Mouse (Mus musculus) cerebellum, postnatal 36 days (tissue): ENCODE measurements at regions not wholly inside any gene's neighbourhood (a gene's known extent, or its start where the extent isn't known, plus 50 kb on each side); places are given as distances from the start of the nearest gene placed in this dataset.

ENCODE experiments used
- DNase-seq, 2 experiments: peaks; one replicate each; pipeline ENCODE4 v3.0.0; 2021 to 2022; ENCODE audit warnings: mixed read lengths in 2 of 2

DNA sequence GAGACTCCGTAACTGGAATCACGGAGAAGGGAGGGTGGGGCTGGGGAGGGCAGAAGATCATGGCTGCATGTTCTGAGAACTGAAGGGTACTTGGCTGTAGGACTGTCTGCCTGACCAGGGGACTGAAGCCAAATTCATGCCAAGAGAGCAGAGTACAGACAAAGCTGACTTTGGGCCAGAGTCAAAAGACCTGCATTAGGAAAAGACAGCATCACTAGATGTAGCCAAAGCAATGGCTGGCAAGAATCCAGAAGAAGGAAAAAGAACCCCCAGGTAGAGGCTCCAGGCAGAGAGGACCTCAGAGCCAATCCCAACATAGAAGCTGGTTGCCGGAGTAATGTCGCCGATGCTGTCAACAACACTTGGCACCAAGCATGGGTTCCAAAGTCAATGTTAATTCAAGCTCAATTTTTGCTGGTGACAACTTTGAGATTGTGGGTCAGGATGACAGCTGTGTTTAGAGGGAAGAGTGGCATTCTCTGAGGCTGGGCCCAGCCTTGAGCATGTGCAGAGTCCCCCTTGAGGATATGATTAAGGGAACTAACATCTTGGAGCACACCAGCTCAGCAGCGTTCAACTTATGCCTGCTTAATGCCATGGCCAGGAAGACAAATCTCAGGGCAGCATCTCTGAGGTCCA lies 124.7 kb downstream of the Erv3 start:
- DNase-seq, result no peak

DNA sequence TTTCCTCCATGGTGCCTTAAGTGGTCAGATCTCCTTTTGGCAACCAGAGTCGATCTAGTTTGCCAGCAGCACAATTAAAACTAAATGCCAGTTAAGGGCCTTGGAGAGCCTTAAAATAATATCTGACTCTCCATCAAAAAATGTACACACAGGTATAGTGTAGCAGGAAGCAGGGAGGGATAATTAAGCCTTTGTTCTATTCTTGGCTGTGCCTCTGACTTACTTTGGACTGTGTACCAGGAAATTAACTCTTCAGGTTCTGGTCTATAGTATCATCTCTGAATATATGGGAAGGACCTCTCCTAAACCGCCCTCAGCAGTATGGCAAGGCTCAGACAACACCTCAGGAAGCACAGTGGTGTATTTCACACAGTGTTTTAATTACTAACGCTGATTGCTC lies 133.0 kb downstream of the Erv3 start:
- no peak for DNase-seq

GRCm38 (mm10) chr2:131721631-131722545 lies 137.7 kb downstream of the Erv3 start:
- no peak for DNase-seq

DNA sequence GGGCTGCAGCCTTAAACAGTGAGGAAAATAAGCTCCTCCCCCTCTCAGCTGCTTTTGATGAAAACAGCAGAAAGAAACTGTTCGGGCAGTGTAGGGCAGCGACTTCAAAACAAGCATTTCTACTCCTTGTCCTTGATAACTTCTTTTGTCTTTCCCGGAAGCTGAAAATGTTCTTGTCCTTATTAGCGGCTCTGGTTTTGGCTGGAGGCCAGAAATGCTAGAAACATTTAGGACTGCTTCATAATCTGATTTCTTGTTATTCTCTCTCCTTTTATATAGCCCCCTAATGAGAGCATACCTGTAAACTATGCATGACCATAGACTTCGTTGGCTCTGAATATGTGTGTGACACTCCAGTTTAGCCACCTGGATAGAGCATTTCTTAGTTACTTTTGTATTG lies 142.0 kb downstream of the Erv3 start:
- DNase-seq, result no peak

- no peak for DNase-seq
Observed at GRCm38 (mm10) chr2:131716841-131717240, 142.7 kb downstream of the Erv3 start.

- peak; percentile 15 to 17 for DNase-seq
Observed at GRCm38 (mm10) chr2:131715381-131715780, 144.2 kb downstream of the Erv3 start.

- no peak for DNase-seq
Observed at GRCm38 (mm10) chr2:131711886-131712285, 147.7 kb downstream of the Erv3 start.

DNA sequence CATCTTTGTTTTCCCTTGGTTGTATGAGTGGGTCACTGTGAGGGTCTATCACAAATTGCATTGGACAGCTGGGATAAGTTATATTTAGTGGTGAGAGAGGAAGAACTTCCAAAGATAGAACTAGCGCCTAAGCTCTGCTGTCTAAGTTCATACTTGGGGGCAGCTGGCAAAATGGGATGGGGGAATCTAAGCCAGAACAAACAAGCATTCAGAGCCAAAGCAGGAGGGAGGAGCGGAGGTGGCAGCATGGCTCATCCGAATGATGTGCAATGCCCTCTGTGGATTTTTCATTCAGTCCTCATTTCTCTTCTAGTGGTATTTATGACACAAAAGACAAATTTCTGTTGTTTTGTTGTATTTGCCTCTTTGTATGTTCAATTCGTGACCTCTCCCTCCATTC lies 144.5 kb upstream of the Adra1d start:
- DNase-seq, result no peak

DNA sequence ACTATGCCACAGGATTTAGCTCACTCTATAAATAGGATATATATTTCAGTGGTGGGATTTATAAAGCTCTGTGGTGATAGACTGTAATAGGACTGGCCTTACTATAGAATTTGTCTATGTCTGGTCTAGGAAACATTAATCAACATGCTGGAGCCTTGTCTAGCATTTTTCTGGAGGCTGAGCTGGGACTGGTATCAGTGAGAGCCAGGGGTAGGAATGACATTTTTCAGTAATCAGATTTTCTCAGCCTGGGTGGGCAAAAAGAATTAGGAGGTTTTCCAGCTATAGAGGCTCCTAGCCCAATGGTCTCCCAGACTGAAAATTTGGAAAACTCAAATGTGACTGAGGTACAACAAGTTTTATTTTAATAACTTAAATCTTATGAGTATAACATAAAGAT lies 142.3 kb upstream of the Adra1d start:
- no peak for DNase-seq

GRCm38 (mm10) chr2:131702146-131702545 lies 140.1 kb upstream of the Adra1d start:
- DNase-seq, result no peak

DNA sequence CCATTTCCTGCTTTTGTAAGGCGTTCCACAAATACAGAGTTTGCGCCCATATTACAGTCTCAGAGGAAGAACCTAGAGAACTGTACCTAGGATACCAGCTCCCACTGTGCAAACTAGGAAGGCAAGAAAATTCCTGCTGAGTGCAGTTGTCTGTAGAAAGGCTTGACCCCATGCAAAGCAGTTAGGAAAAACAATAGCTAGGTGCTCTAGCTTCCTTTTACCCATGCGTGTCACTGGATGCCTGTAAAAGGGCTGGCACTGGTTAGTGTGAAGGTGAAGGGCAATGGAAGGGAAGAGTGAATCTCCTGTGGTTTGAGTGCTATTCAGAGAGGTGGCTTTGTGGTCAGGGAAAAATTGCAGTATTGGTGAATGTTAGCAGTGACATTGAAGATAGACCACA lies 137.7 kb upstream of the Adra1d start:
- DNase-seq, result no peak

GRCm38 (mm10) chr2:131698008-131698965 lies 136.2 kb upstream of the Adra1d start:
- DNase-seq, result no peak

DNA sequence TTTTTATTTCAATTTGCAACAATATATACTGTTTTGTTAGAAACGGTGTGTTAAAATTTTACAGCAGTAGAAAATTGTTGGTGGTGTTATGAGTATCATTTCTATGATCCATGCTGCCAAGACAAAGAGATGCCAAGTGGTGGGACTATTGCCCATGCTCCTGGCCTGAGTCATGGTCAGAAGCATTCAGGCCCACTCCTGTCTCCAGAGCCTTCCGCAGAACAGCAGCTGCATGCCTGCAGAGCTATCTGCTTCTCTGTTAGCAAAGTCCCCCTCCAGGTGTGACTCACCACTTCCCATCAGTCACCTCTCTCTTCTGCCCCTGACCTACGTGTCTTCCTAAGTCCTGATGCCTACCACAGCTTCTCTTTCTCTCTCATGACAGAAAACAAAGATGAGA lies 134.2 kb upstream of the Adra1d start:
- DNase-seq, result no peak

- no peak for DNase-seq
Observed at GRCm38 (mm10) chr2:131689996-131690395, 127.9 kb upstream of the Adra1d start.

DNA sequence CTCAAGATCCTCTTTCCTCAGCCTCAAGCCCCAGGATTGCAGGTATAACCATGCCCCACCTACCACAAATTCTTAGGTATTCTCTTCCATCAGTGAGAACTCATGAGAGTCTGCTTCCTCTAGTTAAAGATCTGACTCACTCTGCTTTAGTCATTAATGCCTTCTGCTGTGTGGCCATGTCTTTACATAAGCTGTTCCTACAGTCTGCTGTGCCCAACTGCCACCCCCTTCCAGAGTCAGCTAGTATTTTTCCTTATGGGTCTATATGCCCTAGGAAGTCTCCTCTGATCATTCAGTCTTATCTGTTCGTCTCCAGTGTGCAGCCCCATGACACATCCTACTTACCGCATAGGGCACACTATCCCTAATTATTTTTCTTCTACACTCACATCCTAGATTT lies 126.2 kb upstream of the Adra1d start:
- no peak for DNase-seq

- no peak for DNase-seq
Observed at GRCm38 (mm10) chr2:131687449-131687848, 125.4 kb upstream of the Adra1d start.

DNA sequence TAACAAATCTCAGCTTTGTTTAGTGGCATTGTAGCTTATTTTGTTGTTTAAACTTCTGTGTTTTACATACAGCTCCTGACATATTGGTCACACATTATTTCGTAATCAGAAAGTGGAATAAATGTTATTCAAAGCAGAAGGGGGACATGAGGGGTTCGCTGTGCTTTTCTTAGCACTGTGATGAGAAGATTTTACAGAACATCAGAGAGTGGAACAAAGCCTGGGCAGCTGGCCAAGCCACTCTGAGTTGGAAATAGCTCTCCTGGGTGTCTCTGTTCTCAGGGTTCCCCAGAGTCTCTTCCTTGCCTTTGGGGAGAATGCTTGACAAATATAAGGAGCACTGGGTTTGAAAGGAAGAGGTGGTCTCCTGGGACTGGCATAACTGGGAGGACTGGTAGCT lies 124.7 kb upstream of the Adra1d start:
- peak; percentile 16 to 26 for DNase-seq

DNA sequence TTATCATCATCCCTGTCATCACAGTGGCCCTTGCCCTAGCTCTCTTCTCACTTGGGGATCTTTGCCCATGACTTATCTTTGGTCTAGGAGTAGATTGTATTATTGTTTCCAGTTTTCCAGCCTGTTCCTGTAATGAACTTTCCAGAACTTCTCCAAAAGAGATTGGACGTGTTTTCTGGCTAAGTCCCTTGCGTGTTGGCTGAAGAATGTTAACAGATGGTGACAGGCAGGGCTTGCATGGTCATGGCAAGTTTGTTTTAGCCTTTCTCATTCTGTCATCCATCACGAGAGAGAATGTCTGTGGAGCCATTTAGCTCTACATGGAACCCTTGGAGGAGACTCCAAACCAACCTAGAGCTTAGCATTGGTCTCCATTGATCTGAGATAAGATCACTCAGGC lies 123.2 kb upstream of the Adra1d start:
- no peak for DNase-seq

GRCm38 (mm10) chr2:131683734-131684133 lies 121.7 kb upstream of the Adra1d start:
- DNase-seq, result no peak

- no peak for DNase-seq
Observed at GRCm38 (mm10) chr2:131678484-131678883, 116.4 kb upstream of the Adra1d start.

DNA sequence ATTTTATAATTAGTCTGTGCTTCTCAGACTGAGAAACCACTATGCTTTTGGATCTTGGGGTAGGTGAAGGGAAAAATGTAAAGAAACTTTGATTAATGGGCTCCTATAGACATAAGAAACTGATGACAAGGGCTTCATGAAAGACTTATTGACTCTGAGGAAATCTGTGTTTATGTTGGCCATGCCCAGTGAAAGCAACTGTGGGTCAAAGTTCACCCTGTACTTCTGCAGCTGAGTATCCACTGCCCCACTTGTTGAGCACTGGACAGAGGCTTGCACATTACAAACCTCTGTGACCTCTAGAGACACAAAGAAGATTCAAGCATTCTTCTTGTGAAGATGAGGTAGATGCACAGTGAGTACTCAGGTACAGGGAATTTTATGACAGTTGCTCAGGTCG lies 114.7 kb upstream of the Adra1d start:
- no peak for DNase-seq

DNA sequence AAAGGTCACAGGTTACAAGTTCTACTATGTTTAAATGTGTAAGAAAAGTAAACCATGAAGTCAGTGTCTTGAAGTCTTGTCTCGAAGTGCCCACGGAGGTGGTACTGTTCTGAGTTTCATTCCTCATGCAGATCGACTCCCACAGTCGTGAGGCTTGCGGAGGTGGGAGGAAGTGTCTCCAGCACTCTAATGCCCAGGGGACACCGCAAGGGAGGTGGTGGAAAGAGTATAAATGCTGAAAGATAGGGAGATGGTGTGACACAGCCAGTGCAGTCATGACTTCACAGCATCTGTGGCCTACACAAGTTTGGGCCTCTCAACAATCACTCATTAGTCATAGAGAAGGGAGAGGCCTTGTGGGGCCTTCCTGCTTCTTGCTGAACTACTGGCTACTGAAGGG lies 112.8 kb upstream of the Adra1d start:
- no peak for DNase-seq

DNA sequence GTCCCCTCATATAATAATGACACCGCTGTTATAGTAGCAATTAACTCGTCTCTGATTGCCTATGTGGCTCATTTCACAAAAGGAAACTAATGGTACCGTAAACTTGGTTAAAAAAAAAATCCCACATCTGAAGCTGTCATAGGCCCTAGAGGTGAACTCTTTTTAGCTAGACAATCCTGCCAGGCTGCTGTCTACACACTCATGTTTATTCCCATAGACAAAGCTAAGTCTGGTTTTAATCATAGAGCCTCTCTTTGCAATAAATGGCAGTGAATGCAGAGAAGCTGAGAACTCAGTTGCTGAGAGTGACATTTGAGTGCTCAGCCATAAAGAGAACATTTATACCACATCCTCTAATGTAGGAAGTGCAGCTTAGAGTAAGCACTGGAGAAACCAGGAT lies 111.3 kb upstream of the Adra1d start:
- DNase-seq, result no peak
